Mouse (Mus musculus): ENCODE results near the gene S1pr4.

The S1pr4 gene

GRCm38 (mm10) chr10:81464405-81465264 lies 35.3 kb downstream of the S1pr4 start:
- peak; percentile 33 for DNase-seq (ENCODE audit: low spot score)

GRCm38 (mm10) chr10:81463531-81463930 lies 36.4 kb downstream of the S1pr4 start:
- no peak for DNase-seq (ENCODE audit: low spot score)

- peak; percentile 8 for DNase-seq (ENCODE audit: low spot score)
Observed at GRCm38 (mm10) chr10:81462917-81463316, 37.0 kb downstream of the S1pr4 start.

GRCm38 (mm10) chr10:81462415-81462804 lies 37.5 kb downstream of the S1pr4 start:
- DNase-seq (ENCODE audit: low spot score): peak; percentile 14

- DNase-seq (ENCODE audit: low spot score): no peak
Observed at GRCm38 (mm10) chr10:81461673-81462414, 38.1 kb downstream of the S1pr4 start.

- no peak for DNase-seq (ENCODE audit: low spot score)
Observed at GRCm38 (mm10) chr10:81460951-81461350, 39.0 kb downstream of the S1pr4 start.

GRCm38 (mm10) chr10:81460471-81460870 lies 39.5 kb downstream of the S1pr4 start:
- no peak for DNase-seq (ENCODE audit: low spot score)

- no peak for DNase-seq (ENCODE audit: low spot score)
Observed at GRCm38 (mm10) chr10:81459399-81459798, 40.5 kb downstream of the S1pr4 start.

GRCm38 (mm10) chr10:81458267-81458666 lies 41.7 kb downstream of the S1pr4 start:
- DNase-seq (ENCODE audit: low spot score): peak; percentile 6

- peak; percentile 7 for DNase-seq (ENCODE audit: low spot score)
Observed at GRCm38 (mm10) chr10:81457624-81458023, 42.3 kb downstream of the S1pr4 start.

- DNase-seq (ENCODE audit: low spot score): no peak
Observed at GRCm38 (mm10) chr10:81456983-81457563, 42.9 kb downstream of the S1pr4 start.

GRCm38 (mm10) chr10:81455181-81455895 lies 44.6 kb downstream of the S1pr4 start, which contains the start of gene Nfic:
TSS of gene Nfic (minus strand) at chr10:81455635.
- no peak for DNase-seq (ENCODE audit: low spot score)

- no peak for DNase-seq (ENCODE audit: low spot score)
Observed at GRCm38 (mm10) chr10:81454106-81454505, 45.8 kb downstream of the S1pr4 start.

- DNase-seq (ENCODE audit: low spot score): no peak
Observed at GRCm38 (mm10) chr10:81452947-81453288, 47.0 kb downstream of the S1pr4 start.

- no peak for DNase-seq (ENCODE audit: low spot score)
Observed at GRCm38 (mm10) chr10:81452237-81452946, 47.5 kb downstream of the S1pr4 start.

- no peak for DNase-seq (ENCODE audit: low spot score)
Observed at GRCm38 (mm10) chr10:81451365-81451745, 48.6 kb downstream of the S1pr4 start.

GRCm38 (mm10) chr10:81450641-81451364 lies 49.1 kb downstream of the S1pr4 start:
- DNase-seq (ENCODE audit: low spot score): no peak

GRCm38 (mm10) chr10:81450140-81450539 lies 49.8 kb downstream of the S1pr4 start:
- peak; percentile 89 for DNase-seq (ENCODE audit: low spot score)
